Mouse (Mus musculus) stomach, embryonic 14.5 days (tissue): Measurements from ENCODE around the gene Med19. TPM values are rescaled to one million over a fixed set of nuclear protein-coding genes. Genes with fewer than 3 reads are reported as not detected.
A peak's percentile ranks its signal among the peaks of the same experiment; 100 is the strongest.
"Not testable (repeated sequence)": the region's sequence is repeated elsewhere in the genome, so short reads cannot be mapped to it uniquely, and the experiment has no call there.

Experiments
- ATAC-seq: fragments of 200-750 bp; cut with Nextera tagmentation; 2 replicates; pipeline ENCODE4 v1.8.0; 2017; ENCODE audit warnings: low read depth, moderate TSS enrichment; ENCODE audit not compliant: insufficient number of reproducible peaks, insufficient read depth, low FRiP score
- H3K27ac ChIP-seq: fragments of 300-500 bp; sonication (generic); 2 replicates; pipeline ENCODE4 v1.5.1; 2014; ENCODE audit warnings: mild to moderate bottlenecking, low read length, moderate library complexity, mixed read lengths
- H3K27me3 ChIP-seq: fragments of 300-500 bp; sonication (generic); 2 replicates; pipeline ENCODE4 v1.6.1; 2014; ENCODE audit warnings: low read length, control low read depth, mixed read lengths; ENCODE audit not compliant: control insufficient read depth, insufficient read depth
- H3K36me3 ChIP-seq: fragments of 300-500 bp; sonication (generic); 2 replicates; pipeline ENCODE4 v1.6.1; 2014; ENCODE audit warnings: mild to moderate bottlenecking, control low read depth, low read length, moderate library complexity, mixed read lengths; ENCODE audit not compliant: control insufficient read depth, insufficient read depth
- H3K4me1 ChIP-seq: fragments of 300-500 bp; sonication (generic); 2 replicates; pipeline ENCODE4 v1.6.1; 2014; ENCODE audit warnings: low read length, control low read depth, mixed read lengths; ENCODE audit not compliant: control insufficient read depth, insufficient read depth
- H3K4me2 ChIP-seq: fragments of 300-500 bp; sonication (generic); replicated peaks from 2 replicates; pipeline ENCODE4 v1.6.1; 2014; ENCODE audit warnings: low read depth, low read length, control low read depth
- H3K4me3 ChIP-seq: fragments of 300-500 bp; sonication (generic); 2 replicates; pipeline ENCODE4 v1.5.1; 2014; ENCODE audit warnings: low read depth, low read length, control low read depth
- H3K9ac ChIP-seq: fragments of 300-500 bp; sonication (generic); replicated peaks from 2 replicates; pipeline ENCODE4 v1.6.1; 2014; ENCODE audit warnings: low read depth, mild to moderate bottlenecking, control low read depth, low read length, moderate library complexity, mixed read lengths
- H3K9me3 ChIP-seq: fragments of 300-500 bp; sonication (generic); 2 replicates; pipeline ENCODE4 v1.6.1; 2016; ENCODE audit warnings: low read depth, low read length, control low read depth; ENCODE audit not compliant: control insufficient read depth
- WGBS: fragments of 180-500 bp; shearing (Covaris S2); extraction: QIAGEN DNeasy Blood & Tissue Kit; methylation state at CpG from one replicate; pipeline ENCODE4 v1.1.7; 2014; 5-methylcytosine and 5-hydroxymethylcytosine counted together
- polyA plus RNA-seq: library from polyadenylated mRNA; unstranded; fragments of >200 nt; fragmentation: Nextera tagmentation; extraction: Ambion mirVana; gene quantifications from 2 replicates; pipeline ENCODE4 v1.2.1, GENCODE M21; 2014

Gene Med19
- polyA plus RNA-seq, 1 experiment from 2014 or later: 38.3 TPM

- Histone ChIP-seq H3K4me2 (no peak overlapping the region), H3K9ac (no peak overlapping the region), H3K4me1 (peaks cover 11% of the 10 kb centered on the region), H3K27ac (no peak overlapping the region), H3K4me3 (no peak overlapping the region), H3K27me3 (no peaks in the 10 kb centered on the region), H3K9me3 (no peaks in the 10 kb centered on the region), H3K36me3 (peaks cover 5% of the 10 kb centered on the region; the same call in 1 of the 2 replicates)
- ATAC-seq: no peak
- 94% methylated on average over 4 of the region's 4 CpGs for WGBS
These were observed 39.2 kb downstream of the Med19 start for GRCm38 (mm10) chr2:84717357-84717756.

DNA sequence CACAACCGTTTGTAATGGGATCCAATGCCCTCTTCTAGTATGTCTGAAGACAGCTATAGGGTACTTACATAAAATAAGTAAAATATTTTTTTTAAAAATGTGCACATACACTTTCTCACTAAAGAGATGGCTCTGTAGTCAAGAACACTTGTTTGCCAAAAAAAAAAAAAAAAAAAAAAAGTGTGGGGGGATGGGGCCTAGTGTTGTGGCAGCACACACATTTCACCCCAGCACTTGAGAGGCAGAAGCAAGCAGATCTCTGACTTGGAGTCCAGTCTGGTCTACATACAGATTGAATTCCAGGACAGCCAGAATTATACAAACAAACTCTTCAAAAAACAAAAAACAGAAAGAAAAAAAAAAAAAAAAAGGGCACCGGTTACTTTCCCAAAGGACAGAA lies 42.5 kb downstream of the Med19 start:
- Histone ChIP-seq H3K36me3 (peaks cover 15% of the 10 kb centered on the region; the same call in 1 of the 2 replicates), H3K4me1 (no peaks in the 10 kb centered on the region; the same call in 1 of the 2 replicates), H3K9ac (no peak overlapping the region), H3K9me3 (no peaks in the 10 kb centered on the region), H3K27ac (no peak overlapping the region), H3K27me3 (no peaks in the 10 kb centered on the region), H3K4me3 (no peak overlapping the region), H3K4me2 (no peak overlapping the region)
- WGBS: 96% methylated on average over 2 of the region's 2 CpGs
- ATAC-seq: no peak

DNA sequence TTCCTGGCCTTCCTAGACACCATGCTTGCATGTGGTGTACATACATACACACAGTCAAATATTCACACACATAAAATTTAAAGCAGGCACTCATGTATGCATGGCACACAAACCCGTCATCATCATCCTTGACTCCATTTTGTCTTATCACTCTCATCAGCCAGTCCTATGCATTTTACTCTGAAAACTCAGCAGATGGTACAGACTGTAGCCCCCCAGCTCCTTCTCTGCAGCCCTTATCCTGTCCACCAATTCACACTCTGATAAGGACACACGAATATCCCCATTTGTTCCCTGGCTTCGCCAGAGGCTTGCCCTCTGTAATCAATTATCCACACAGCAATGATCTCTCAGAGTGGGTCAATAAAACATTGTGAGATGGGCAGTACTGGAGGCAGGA lies 43.0 kb downstream of the Med19 start:
- no peak overlapping the region for H3K9ac ChIP-seq
- H3K4me1 ChIP-seq: peaks cover 3% of the 10 kb centered on the region
- no peak for ATAC-seq
- no peak overlapping the region for H3K4me3 ChIP-seq
- no peak overlapping the region for H3K4me2 ChIP-seq
- 72% methylated on average over 3 of the region's 3 CpGs for WGBS
- no peak overlapping the region for H3K27ac ChIP-seq
- H3K9me3 ChIP-seq: no peaks in the 10 kb centered on the region
- H3K27me3 ChIP-seq: no peaks in the 10 kb centered on the region
- H3K36me3 ChIP-seq: peaks cover 15% of the 10 kb centered on the region; the same call in 1 of the 2 replicates

DNA sequence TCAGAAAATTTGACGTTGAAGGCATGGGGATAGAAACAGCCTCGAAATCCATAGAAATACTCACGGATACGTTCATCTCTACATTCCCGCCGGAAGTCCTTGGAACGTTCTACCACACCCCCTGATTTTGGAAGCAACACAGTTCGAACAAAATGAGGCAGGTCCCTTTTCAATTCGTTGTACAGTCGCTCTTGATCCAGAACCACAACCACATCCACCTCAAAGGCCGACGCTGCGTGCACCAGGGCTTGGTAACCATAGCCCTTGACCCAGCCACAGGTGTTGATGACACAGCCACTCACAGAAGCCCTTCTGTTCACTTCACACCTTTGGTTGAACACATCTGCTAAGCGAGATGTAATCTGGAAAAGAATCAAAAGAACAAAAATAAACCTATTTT lies 45.7 kb downstream of the Med19 start:
- Histone ChIP-seq H3K36me3 (peaks cover 15% of the 10 kb centered on the region; the same call in 1 of the 2 replicates), H3K4me2 (no peak overlapping the region), H3K4me3 (no peak overlapping the region), H3K9me3 (no peaks in the 10 kb centered on the region), H3K27me3 (no peaks in the 10 kb centered on the region), H3K4me1 (peaks cover 9% of the 10 kb centered on the region), H3K9ac (no peak overlapping the region), H3K27ac (no peak overlapping the region)
- WGBS: 94% methylated on average over 14 of the region's 14 CpGs
- ATAC-seq: no peak

DNA sequence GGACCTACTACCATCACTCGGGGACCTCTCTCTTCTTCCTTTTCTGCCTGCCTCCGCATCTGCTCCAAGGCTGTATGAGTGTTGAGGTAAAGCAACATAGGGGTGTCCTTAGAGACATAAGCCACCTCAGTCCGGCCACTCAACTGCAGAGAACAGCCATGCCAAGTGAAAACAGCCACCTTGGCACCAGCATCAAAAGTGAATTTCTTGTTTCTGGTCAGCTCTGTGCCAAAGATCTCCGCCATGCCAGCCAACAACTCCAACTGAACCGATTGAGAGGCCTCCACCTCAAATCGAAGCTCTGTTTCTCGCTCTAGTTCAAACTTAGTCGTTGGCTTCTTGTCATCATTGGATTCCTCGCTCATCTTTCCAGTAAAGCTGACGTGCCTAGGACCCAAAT lies 47.6 kb downstream of the Med19 start:
- no peak for ATAC-seq
- Histone ChIP-seq H3K27ac (no peak overlapping the region), H3K9ac (no peak overlapping the region), H3K4me3 (no peak overlapping the region), H3K36me3 (peaks cover 15% of the 10 kb centered on the region; the same call in 1 of the 2 replicates), H3K4me2 (peak overlapping the region; percentile 95; the same call in 1 of the 2 replicates), H3K9me3 (no peaks in the 10 kb centered on the region), H3K27me3 (no peaks in the 10 kb centered on the region), H3K4me1 (peaks cover 9% of the 10 kb centered on the region)
- WGBS: 93% methylated on average over 10 of the region's 10 CpGs

DNA sequence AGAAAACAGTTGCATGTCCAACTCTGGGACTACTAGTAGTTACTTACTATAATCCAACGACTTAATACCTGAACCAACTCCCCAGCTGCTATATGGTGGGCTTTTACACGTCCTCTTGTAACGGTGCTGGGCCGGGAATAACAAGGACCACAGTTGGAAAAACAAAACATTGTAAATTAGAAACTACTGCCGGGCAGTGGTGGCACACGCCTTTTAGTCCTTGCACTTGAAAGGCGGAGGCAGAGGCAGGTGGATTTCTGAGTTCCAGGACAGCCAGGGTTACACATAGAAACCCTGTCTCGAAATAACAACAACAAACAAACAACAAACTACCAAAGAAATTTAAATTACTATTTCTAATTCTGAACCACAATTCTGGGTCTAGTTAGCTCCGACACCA lies 48.5 kb downstream of the Med19 start:
- Histone ChIP-seq H3K9me3 (no peaks in the 10 kb centered on the region), H3K9ac (peak overlapping the region; percentile 48), H3K4me2 (peak overlapping the region; percentile 95), H3K36me3 (peaks cover 11% of the 10 kb centered on the region; the same call in 1 of the 2 replicates), H3K4me3 (peak overlapping the region; percentile 61), H3K27me3 (no peaks in the 10 kb centered on the region), H3K27ac (no peak overlapping the region; the same call in 1 of the 2 replicates), H3K4me1 (peaks cover 9% of the 10 kb centered on the region)
- ATAC-seq: no peak
- WGBS: 6% methylated on average over 9 of the region's 9 CpGs

DNA sequence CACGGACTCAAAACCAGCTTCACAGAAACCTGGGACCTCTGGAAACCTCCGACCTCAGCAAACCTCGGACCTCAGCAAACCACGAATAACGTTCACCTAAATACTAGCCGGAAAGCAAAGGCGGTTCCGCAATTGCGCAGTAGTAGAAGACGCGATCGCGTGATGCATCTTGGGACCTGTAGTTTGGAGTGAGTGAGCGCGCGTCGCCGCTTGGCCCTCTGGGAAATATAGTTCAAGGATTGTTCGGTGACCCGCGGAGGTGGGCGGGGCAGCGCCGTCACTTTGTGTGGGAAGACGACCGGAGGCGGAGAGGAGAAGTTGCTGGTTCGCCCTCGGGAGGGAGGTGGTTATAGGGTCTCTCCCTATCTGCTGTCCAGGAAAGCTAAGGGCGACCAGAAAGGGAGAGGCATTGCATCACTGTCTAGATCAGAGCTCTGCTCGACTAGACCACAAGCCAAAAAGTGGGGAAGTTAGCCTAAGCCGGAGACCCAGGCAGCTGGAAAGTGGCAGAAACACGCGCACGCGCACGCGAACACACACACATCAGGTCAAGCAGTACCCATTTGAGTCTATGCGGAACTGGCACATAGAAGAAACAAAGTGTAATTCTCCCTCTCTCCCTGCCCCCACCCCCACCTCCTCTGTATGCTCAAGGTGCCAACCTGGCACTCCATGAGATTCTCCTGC lies 49.1 kb downstream of the Med19 start, which contains the start of gene Clp1:
TSS of gene Clp1 (minus strand) at position 179 of the 687 bp plus-strand sequence.
- Histone ChIP-seq H3K27ac (peak within 1 kb of the TSS; percentile 44), H3K9me3 (no peaks in the 10 kb centered on the region), H3K9ac (peak within 1 kb of the TSS; percentile 48), H3K4me1 (peaks cover 9% of the 10 kb centered on the region), H3K4me3 (peak within 1 kb of the TSS; percentile 61), H3K4me2 (peak within 1 kb of the TSS; percentile 95), H3K36me3 (peaks cover 10% of the 10 kb centered on the region; the same call in 1 of the 2 replicates), H3K27me3 (no peaks in the 10 kb centered on the region)
- WGBS: under 1% methylated on average over 39 of the region's 39 CpGs
- peak; percentile 97 for ATAC-seq

DNA sequence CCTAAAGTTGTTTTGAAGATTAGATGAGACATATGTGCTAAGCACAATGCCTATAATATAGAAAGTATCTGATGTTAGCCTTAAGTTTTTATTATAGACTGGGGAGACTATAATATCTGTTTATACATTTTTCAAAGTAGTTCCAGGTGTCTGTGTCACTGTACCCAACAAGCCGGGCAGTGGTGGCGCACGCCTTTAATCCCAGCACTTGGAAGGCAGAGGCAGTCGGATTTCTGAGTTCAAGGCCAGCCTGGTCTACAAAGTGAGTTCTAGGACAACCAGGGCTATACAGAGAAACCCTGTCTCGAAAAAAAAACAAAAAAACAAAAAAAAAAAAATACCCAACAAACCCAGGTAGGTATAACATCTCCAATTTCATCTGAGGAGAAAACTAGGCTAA lies 50.0 kb downstream of the Med19 start:
- WGBS: 84% methylated on average over 5 of the region's 5 CpGs
- H3K4me2 ChIP-seq, H3K4me3 ChIP-seq, ATAC-seq, H3K27me3 ChIP-seq, H3K27ac ChIP-seq, H3K9ac ChIP-seq, H3K4me1 ChIP-seq, H3K36me3 ChIP-seq, H3K9me3 ChIP-seq: not testable (repeated sequence)
